Mouse (Mus musculus) thymus, postnatal 4 days (tissue): ENCODE data around the gene Lmo3.
A peak's percentile ranks its signal among the peaks of the same experiment; 100 is the strongest.

Experiments
- DNase-seq: peaks from one replicate; pipeline ENCODE4 v3.0.0; 2021

Lmo3 gene

GRCm38 (mm10) chr6:138581734-138582505 lies at the start of gene Lmo3:
Gene Lmo3, minus strand, starts transcription at chr6:138581968.
- no peak for DNase-seq

DNA sequence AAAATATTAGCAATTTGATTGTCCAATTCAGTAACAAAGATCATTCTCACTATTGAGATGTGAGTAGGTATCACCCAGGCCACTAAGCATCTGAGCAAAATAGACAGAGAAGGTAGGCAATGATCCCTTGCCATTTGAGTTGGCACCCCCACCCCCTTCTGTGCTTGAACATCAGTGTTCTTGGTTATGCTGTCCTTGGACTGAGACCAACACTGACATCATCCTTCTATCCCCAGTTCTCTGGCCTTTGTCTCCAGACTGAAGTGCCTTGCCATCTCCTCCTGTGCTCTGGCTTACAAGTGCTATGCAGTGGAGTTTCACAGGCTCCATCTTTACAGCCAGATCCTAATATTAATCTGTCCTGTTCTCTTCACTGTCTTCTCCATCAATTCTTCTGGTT lies 39.0 kb upstream of the Lmo3 start:
- no peak for DNase-seq

DNA sequence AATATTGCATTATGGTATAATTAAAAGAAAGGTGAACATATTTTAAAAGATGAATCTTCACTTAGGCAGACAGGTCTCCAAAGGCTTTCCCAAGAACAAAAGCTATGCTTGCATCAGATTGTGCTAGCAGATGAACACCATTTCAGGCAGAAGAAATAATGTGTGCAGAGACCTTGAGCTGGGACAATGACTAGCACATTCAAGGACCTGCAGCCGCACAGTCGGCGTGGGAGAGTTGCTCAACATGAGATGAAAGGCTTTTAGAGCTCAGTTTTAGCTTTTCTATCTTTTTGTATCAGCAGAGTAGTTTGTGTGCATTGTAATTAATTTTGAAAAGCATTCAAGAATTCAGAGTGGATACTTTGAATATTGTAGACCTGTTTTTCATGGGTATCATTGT lies 36.6 kb upstream of the Lmo3 start:
- DNase-seq, result no peak

- DNase-seq, result no peak
Observed at GRCm38 (mm10) chr6:138597016-138597415, 15.2 kb upstream of the Lmo3 start.

DNA sequence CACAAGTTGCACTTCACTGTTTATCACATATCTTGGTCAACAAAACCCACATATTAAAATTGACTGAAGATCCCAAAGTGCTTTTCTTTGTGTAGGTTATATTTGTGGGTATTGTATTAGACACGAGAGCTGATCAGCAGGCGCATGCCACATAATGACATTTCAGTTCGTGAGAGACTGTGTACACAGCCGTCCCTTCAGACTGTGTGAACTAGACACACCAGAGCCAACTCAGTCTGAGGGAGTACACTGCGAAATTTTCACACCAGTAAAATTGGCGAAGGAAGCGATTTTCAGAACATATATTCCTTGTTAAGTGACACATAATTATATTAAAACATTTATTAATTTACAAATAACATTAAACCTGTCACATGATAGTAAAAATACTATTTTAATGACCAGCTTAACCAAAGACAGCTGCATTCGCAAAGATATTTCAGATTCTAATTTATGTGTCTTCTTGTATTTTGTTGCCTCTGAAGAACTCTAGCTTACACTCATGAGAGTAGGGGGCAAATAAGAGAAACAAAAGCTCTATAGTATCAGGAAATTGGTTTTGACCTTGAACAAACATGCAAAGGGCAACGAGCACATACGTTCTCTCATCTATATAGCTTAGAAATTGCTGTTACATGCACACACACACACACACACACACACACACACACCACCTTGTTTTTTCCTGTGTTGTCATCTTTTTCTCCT lies 14.4 kb upstream of the Lmo3 start:
- no peak for DNase-seq

DNA sequence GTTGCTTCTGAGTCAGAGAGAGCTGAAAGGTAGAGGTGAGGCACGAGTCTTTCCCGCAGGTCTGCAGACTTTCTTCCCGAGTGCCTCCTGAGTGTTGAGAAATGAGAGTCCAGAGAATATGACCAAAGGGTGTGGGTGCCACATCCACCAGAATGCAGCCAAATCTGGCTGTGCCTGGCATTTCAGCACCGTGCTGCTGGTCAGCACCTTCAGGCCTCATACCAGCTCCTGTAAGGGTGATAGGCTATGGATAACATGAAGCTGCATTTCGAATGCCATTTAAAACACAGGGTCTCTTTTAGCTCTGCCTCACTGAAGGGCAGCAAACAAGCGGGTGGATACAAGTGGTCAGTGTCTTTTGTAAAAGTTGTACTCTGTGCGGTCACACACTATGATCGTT lies 1.5 kb upstream of the Lmo3 start:
- DNase-seq, result no peak

DNA sequence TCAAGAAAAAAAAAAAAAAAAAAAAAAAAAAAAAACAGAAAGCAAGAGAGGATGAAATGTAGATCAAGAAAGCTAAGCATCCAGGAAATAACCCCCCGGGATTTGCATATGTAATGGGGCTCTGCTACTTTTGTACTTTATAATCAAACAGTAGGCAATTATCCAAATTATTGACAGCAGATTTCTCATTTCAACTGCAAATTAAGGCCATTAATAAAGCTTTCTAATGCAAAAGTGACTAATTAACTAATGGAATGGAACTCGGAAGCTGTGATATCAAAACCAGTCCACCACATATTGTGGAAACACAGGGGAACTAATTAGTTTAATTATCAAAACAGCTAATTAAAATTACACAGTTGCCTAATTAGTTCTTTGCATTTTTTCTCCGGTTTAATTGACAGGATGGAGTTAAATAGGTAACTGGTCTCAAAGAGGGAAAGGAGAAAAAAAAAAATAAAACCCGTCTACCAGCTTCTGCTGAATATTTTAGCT lies 785 bp upstream of the Lmo3 start:
- DNase-seq, result no peak

GRCm38 (mm10) chr6:138580491-138581076 lies 1.2 kb downstream of the Lmo3 start:
- DNase-seq, result no peak

DNA sequence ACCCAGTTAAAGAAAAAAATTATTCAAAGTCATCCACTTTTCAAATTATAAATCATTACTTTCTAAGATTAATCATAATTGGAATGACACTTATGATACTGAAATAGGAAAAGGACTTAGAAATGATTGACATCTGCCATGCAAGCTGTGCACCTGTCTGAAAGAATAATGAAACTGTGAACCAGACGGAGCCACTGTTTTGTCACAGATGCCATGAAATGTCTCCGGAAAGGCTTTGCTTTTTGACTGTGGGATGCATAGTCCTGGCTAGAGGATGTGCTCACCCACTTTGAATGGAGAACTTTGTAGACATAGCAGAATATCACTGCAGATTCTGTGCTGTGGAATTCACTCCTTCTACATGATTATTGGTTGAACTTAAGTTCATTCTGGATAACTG lies 18.4 kb downstream of the Lmo3 start:
- no peak for DNase-seq

DNA sequence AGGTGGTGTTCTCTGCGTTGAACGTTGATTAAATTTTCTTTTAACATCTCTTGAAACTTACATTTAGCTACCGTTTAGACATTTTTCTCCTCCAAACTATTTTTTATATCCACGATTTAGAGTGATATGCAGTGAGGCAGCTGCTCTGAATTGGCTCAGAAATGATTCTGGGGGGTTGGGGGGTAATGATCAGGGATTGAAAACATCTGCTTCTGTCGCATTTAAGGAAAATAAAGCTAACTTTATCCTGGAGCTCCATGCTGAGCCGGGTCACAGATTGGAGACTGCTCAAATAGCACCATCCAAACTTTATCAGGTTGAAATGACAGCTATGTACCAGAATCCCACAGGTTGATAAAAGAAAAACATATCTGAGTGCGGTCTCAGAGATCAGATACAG lies 29.6 kb downstream of the Lmo3 start:
- DNase-seq, result no peak

GRCm38 (mm10) chr6:138534879-138535278 lies 46.9 kb downstream of the Lmo3 start:
- DNase-seq, result no peak

DNA sequence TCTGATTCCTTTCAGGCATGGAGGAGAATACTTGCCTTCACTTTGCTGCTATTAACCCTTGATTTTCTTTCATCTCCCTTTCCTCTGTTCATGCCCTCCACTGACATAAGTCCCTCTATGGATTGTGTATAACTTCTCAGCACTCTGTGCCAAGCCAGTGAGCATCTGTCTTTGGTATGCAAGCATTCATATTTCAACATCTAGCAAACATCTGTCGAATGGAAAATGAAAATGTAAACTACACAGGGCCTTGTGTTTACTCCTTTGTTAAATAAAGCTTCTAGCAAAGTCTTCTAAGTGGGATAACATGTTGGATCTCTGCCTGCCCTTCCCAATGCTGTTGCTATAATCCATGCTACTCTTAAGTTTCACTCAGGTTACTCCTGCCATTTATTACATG lies 75.1 kb downstream of the Lmo3 start:
- DNase-seq, result no peak

GRCm38 (mm10) chr6:138503946-138504345 lies 77.8 kb downstream of the Lmo3 start:
- DNase-seq, result no peak

- no peak for DNase-seq
Observed at GRCm38 (mm10) chr6:138482834-138483233, 98.9 kb downstream of the Lmo3 start.

- peak; percentile 41 for DNase-seq
Observed at GRCm38 (mm10) chr6:138477611-138478010, 104.2 kb downstream of the Lmo3 start.

DNA sequence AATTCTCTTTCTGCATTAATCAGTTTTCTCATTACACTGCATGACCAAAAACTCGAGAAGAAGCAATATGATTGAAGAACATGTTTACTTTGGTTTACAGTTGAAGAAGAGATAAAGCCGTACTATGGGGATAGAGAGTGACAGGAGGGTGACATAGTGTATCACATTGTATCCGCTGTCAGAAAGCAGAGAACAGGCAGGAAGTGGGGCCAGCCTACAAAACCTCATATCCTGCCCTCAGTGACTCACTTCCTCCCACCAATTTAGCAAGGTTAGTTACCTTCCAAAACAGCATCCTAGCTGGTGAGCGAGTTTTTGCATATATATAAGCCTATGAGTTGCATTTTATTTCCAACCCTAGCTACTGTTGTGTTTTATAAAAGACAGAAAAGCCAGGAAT lies 112.6 kb downstream of the Lmo3 start:
- no peak for DNase-seq

DNA sequence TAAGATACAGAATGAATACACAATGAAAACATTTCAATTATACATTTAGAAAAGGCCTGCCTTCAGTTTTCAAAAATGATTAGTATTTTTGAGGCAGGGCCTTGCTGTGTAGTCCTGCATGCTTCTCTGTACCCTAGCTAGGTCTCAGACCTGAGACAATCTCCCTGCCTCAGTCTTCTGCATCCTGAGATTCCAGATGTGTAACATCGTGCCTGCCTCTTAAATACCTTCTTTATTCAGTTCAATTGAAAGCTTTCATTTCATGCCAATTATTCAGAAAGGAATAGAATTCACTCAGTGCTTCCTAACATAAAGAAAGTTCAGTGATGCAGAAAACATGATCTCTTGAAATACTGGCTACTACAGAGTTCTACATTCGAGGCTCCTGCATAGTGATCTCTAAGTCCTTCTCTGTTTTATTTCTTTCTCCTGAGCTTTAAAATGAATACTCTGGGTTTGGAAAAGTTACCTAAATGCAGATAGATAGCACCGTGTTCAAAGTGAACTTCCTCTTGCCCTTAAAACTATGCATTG lies 137.2 kb downstream of the Lmo3 start:
- no peak for DNase-seq

- no peak for DNase-seq
Observed at GRCm38 (mm10) chr6:138437351-138437750, 144.4 kb downstream of the Lmo3 start.

DNA sequence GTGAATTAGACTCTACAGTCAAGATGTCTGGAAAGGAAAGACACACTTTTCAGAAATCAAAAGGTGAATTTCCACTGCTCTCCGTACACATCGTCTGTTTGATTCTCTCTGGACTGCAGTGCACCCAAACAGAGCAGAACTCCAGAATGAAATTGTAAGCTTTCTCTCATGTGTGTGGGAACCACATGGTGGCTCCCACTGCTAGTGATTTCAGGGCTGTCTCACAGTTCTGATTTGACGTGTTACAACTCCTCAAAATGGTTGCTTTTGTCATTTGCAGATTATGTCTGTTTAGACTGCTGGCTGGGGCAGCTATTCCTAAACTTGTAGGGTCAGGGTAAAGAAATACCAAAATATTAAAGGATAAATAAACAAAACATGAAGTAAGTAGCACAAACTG lies 145.0 kb downstream of the Lmo3 start:
- DNase-seq, result no peak

DNA sequence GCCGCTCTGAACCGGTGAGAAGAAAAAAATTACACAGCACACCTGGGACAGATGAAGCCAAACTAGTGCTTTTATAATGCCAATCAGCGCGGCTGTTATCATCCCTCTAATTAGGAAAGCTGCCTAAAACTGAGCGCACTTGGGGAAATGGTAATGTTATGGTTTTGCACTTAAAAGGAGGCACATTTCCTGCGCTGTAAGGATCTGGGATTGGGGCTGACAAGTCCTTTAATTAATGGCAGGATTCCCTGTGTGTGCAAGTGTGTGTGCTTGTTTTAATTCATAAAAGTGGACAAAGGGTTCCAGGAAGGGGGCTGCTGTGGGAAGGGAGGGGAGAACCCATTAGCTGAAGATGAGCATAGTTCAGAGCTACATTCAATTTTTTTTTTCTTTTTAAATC lies 154.4 kb downstream of the Lmo3 start:
- DNase-seq, result no peak

GRCm38 (mm10) chr6:138426894-138427293 lies 154.9 kb downstream of the Lmo3 start:
- DNase-seq, result no peak

GRCm38 (mm10) chr6:138424514-138425225 lies 157.1 kb downstream of the Lmo3 start:
- no peak for DNase-seq

GRCm38 (mm10) chr6:138422671-138423321 lies 159.0 kb downstream of the Lmo3 start:
- DNase-seq, result no peak
